Mouse (Mus musculus): ENCODE results near the gene Gm5678.

Gene Gm5678

GRCm38 (mm10) chr16:93627761-93628400, at the start of gene Gm5678:
Gene Gm5678 (plus strand): TSS chr16:93628097.
- no peak for DNase-seq (ENCODE audit: low read depth, low spot score)

- DNase-seq (ENCODE audit: low read depth, low spot score) = no peak
Measured at GRCm38 (mm10) chr16:93578346-93579005, 49.4 kb upstream of the Gm5678 start.

- DNase-seq (ENCODE audit: low read depth, low spot score) = no peak
Measured at GRCm38 (mm10) chr16:93581125-93581524, 46.8 kb upstream of the Gm5678 start.

GRCm38 (mm10) chr16:93584976-93585702, 42.8 kb upstream of the Gm5678 start:
- DNase-seq (ENCODE audit: low read depth, low spot score) = no peak

- no peak for DNase-seq (ENCODE audit: low read depth, low spot score)
Measured at GRCm38 (mm10) chr16:93585703-93586205, 42.1 kb upstream of the Gm5678 start.

GRCm38 (mm10) chr16:93586382-93586781, 41.5 kb upstream of the Gm5678 start:
- no peak for DNase-seq (ENCODE audit: low read depth, low spot score)

- DNase-seq (ENCODE audit: low read depth, low spot score) = no peak
Measured at GRCm38 (mm10) chr16:93588281-93588680, 39.6 kb upstream of the Gm5678 start.

GRCm38 (mm10) chr16:93590915-93591314, 37.0 kb upstream of the Gm5678 start:
- no peak for DNase-seq (ENCODE audit: low read depth, low spot score)

- no peak for DNase-seq (ENCODE audit: low read depth, low spot score)
Measured at GRCm38 (mm10) chr16:93591450-93592430, 36.2 kb upstream of the Gm5678 start.

GRCm38 (mm10) chr16:93592711-93593110, 35.2 kb upstream of the Gm5678 start:
- no peak for DNase-seq (ENCODE audit: low read depth, low spot score)

- DNase-seq (ENCODE audit: low read depth, low spot score) = no peak
Measured at GRCm38 (mm10) chr16:93593406-93593805, 34.5 kb upstream of the Gm5678 start.

GRCm38 (mm10) chr16:93594448-93594847, 33.4 kb upstream of the Gm5678 start:
- no peak for DNase-seq (ENCODE audit: low read depth, low spot score)

GRCm38 (mm10) chr16:93595766-93596165, 32.1 kb upstream of the Gm5678 start:
- DNase-seq (ENCODE audit: low read depth, low spot score) = no peak

- DNase-seq (ENCODE audit: low read depth, low spot score) = no peak
Measured at GRCm38 (mm10) chr16:93596807-93597206, 31.1 kb upstream of the Gm5678 start.

- DNase-seq (ENCODE audit: low read depth, low spot score) = no peak
Measured at GRCm38 (mm10) chr16:93597551-93597950, 30.3 kb upstream of the Gm5678 start.

GRCm38 (mm10) chr16:93599461-93599860, 28.4 kb upstream of the Gm5678 start:
- DNase-seq (ENCODE audit: low read depth, low spot score) = no peak

- peak; percentile 93 for DNase-seq (ENCODE audit: low read depth, low spot score)
Measured at GRCm38 (mm10) chr16:93603439-93604212, 24.3 kb upstream of the Gm5678 start, which contains the start of gene Setd4. Gene Setd4 (minus strand): TSS chr16:93604063.

GRCm38 (mm10) chr16:93604481-93604969, 23.4 kb upstream of the Gm5678 start:
- DNase-seq (ENCODE audit: low read depth, low spot score) = peak; percentile 54

- no peak for DNase-seq (ENCODE audit: low read depth, low spot score)
Measured at GRCm38 (mm10) chr16:93605553-93605952, 22.3 kb upstream of the Gm5678 start, which contains the start of gene Cbr1. Gene Cbr1 (plus strand): TSS chr16:93605853.

- DNase-seq (ENCODE audit: low read depth, low spot score) = no peak
Measured at GRCm38 (mm10) chr16:93606146-93606545, 21.8 kb upstream of the Gm5678 start.
